Mouse (Mus musculus) hindbrain, embryonic 10.5 days (tissue): Measurements from ENCODE around the gene Rab22a. TPM values are rescaled to one million over a fixed set of nuclear protein-coding genes. Genes with fewer than 3 reads are reported as not detected.

Experiments
- DNase-seq: peaks from one replicate; pipeline ENCODE4 v3.0.0-alpha.2; 2017; ENCODE audit warnings: low spot score
- H3K27ac ChIP-seq: fragments of 300-500 bp; sonication (generic); 2 replicates; pipeline ENCODE4 v1.5.1; 2016; ENCODE audit warnings: mild to moderate bottlenecking, moderate library complexity
- H3K27me3 ChIP-seq: fragments of 300-500 bp; sonication (generic); 2 replicates; pipeline ENCODE4 v1.6.1; 2016; ENCODE audit warnings: mild to moderate bottlenecking; ENCODE audit not compliant: poor library complexity, insufficient read depth, severe bottlenecking
- H3K36me3 ChIP-seq: fragments of 300-500 bp; sonication (generic); 2 replicates; pipeline ENCODE4 v1.6.1; 2016; ENCODE audit warnings: mild to moderate bottlenecking, moderate library complexity
- H3K4me1 ChIP-seq: fragments of 300-500 bp; sonication (generic); replicated peaks from 2 replicates; pipeline ENCODE4 v1.6.1; 2016; ENCODE audit warnings: mild to moderate bottlenecking
- H3K4me3 ChIP-seq: fragments of 300-500 bp; sonication (generic); 2 replicates; pipeline ENCODE4 v1.5.1; 2016; ENCODE audit warnings: mild to moderate bottlenecking, moderate library complexity
- H3K9me3 ChIP-seq: fragments of 300-500 bp; sonication (generic); 2 replicates; pipeline ENCODE4 v1.6.1; 2016; ENCODE audit warnings: mild to moderate bottlenecking, moderate library complexity
- WGBS: fragments of 180-500 bp; shearing (Covaris S2); methylation state at CpG from one replicate; pipeline ENCODE4 v1.1.7; 2016; 5-methylcytosine and 5-hydroxymethylcytosine counted together
- polyA plus RNA-seq: library from polyadenylated mRNA; unstranded; fragments of >200 nt; fragmentation: Nextera tagmentation; extraction: Ambion mirVana; gene quantifications from 2 replicates; pipeline ENCODE4 v1.2.1, GENCODE M21; 2016

The Rab22a gene
- polyA plus RNA-seq, 1 experiment from 2014 or later, result 31.4 TPM

DNA sequence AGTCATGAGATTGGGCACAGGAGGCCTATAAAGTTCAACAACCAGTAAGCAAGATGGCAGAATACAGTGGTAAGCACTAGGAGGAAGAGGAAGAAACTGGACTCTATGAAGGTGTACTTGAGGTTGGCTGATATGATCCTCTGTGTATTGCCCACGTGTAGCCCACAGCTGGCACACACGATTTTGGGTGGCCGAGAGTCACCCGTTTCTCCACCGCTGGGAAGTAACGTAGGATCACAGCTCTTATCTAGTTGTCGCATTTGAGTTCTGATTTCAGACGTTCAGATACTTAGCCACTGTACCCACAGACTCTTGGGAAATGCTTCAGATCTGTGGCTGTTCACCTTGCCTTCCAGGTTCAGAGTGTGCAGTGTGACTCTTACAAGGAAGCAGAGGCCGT lies 78.7 kb downstream of the Rab22a start:
- WGBS, result 87% methylated on average over 9 of the region's 9 CpGs
- Histone ChIP-seq H3K4me3 (peak overlapping the region; percentile 89), H3K4me1 (peaks cover 29% of the 10 kb centered on the region), H3K27me3 (no peaks in the 10 kb centered on the region), H3K9me3 (no peaks in the 10 kb centered on the region), H3K27ac (peak overlapping the region; percentile 95), H3K36me3 (peaks cover 22% of the 10 kb centered on the region)
- no peak for DNase-seq

DNA sequence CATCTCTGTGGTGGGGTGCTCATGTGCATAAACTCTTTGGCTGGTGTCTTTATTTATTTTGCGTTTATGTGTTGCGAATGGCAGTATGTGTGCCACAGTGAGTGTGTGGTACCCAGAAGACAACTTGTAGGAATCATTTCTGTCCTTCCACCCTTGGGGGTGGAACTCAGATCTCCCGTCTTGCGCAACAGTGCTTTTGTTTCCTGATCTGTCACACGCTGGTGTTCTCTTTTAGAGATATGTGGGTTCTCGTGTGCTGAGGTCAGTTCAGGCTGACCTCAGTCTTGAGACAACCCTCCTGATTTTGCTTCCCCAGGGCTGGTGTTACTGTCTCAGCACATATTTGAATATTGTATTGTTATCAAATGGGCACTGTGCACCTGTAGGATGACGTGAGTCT lies 79.5 kb downstream of the Rab22a start:
- Histone ChIP-seq H3K36me3 (peaks cover 22% of the 10 kb centered on the region), H3K4me1 (peaks cover 32% of the 10 kb centered on the region), H3K27me3 (no peaks in the 10 kb centered on the region), H3K4me3 (no peak overlapping the region), H3K27ac (no peak overlapping the region), H3K9me3 (no peaks in the 10 kb centered on the region)
- DNase-seq, result no peak
- 87% methylated on average over 7 of the region's 7 CpGs for WGBS

DNA sequence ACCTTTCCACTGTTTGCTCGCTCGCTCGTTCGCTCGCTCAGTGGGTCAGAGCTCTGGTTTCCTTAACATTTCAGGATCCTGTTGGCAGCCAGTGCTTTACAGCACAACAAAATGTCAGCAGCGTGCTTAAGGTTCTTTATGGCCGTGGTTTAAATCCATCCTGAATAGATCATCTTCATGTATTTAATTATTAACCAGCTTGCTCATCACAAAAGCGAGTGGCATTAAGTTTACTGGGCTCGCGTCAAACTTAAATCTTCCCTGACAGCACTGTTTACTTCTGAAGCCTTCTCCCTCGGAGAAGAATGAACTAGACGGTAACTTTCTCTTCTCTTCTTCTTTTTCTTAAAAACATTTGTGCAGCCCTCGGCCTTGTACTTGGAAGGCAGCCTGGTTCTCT lies 82.5 kb downstream of the Rab22a start:
- WGBS, result 90% methylated on average over 13 of the region's 13 CpGs
- peaks cover 2% of the 10 kb centered on the region; the same call in 1 of the 2 replicates for H3K9me3 ChIP-seq
- no peak overlapping the region for H3K4me3 ChIP-seq
- peaks cover 35% of the 10 kb centered on the region for H3K36me3 ChIP-seq
- no peak for DNase-seq
- H3K4me1 ChIP-seq, result peaks cover 33% of the 10 kb centered on the region
- H3K27me3 ChIP-seq, result no peaks in the 10 kb centered on the region
- no peak overlapping the region for H3K27ac ChIP-seq

GRCm38 (mm10) chr2:173742744-173743143 lies 83.2 kb downstream of the Rab22a start:
- 92% methylated on average over 9 of the region's 9 CpGs for WGBS
- H3K9me3 ChIP-seq, result peaks cover 5% of the 10 kb centered on the region; the same call in 1 of the 2 replicates

DNA sequence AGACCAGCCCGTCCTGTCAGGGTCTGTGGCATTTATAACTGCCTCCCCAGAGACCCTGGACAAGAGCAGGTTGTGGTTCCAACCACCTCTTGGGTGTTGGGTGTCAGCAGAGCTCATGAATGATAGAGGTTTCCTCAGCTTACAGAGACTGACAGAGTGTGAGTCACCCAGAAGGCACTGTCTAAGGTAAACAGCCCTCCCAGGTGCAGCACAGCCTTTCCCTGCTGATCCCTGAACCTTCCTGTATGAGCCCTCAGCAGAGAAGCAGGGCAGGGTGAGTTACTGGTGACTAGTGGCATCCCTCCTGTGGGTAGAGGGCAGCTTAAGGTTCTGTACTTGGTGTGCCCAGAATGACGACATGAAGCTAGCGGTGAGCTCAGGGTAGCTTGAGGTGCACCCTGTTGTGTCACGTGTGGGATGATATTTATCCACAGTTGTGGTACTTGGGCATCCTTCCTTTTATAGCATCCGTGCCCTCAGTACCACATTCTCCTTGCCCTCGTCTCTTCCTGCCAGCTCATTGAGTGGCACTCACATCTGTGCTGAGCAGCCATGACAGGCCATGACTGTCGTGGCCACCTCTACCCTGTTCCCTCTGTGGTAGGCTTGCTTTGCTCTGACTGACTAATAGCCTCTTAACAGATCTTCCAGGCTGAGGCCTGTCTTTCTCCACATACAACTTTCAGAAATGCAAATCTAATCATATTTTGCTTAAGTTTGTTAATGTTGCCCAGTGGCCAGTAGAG lies 84.7 kb downstream of the Rab22a start:
- no peaks in the 10 kb centered on the region for H3K27me3 ChIP-seq
- peaks cover 31% of the 10 kb centered on the region for H3K36me3 ChIP-seq
- H3K4me3 ChIP-seq, result no peak overlapping the region
- H3K4me1 ChIP-seq, result peaks cover 16% of the 10 kb centered on the region
- DNase-seq, result no peak
- no peak overlapping the region for H3K27ac ChIP-seq
- peaks cover 5% of the 10 kb centered on the region; the same call in 1 of the 2 replicates for H3K9me3 ChIP-seq
- 89% methylated on average over 7 of the region's 7 CpGs for WGBS

More at GRCm38 (mm10) chr2:173742744-173743143, 83.2 kb downstream of the Rab22a start:
- no peak overlapping the region for H3K27ac ChIP-seq
- H3K4me3 ChIP-seq, result no peak overlapping the region
- peaks cover 31% of the 10 kb centered on the region for H3K4me1 ChIP-seq
- peaks cover 40% of the 10 kb centered on the region for H3K36me3 ChIP-seq
- H3K27me3 ChIP-seq, result no peaks in the 10 kb centered on the region
- no peak for DNase-seq

GRCm38 (mm10) chr2:173748961-173749659 lies 89.5 kb downstream of the Rab22a start:
- Histone ChIP-seq H3K4me1 (0 out of 2 replicates have a peak, but pooled peaks cover 3% of the 10 kb centered on the region), H3K36me3 (peaks cover 22% of the 10 kb centered on the region), H3K9me3 (peaks cover 5% of the 10 kb centered on the region; the same call in 1 of the 2 replicates), H3K27ac (no peak overlapping the region), H3K27me3 (no peaks in the 10 kb centered on the region), H3K4me3 (no peak overlapping the region)
- no peak for DNase-seq
- WGBS, result 90% methylated on average over 2 of the region's 2 CpGs

- H3K4me1 ChIP-seq, result peaks cover 42% of the 10 kb centered on the region
- no peaks in the 10 kb centered on the region for H3K9me3 ChIP-seq
- peak overlapping the region; percentile 80 for H3K27ac ChIP-seq
- DNase-seq, result no peak
- no peak overlapping the region for H3K4me3 ChIP-seq
- H3K27me3 ChIP-seq, result no peaks in the 10 kb centered on the region
- no peaks in the 10 kb centered on the region for H3K36me3 ChIP-seq
- WGBS, result 49% methylated on average over 8 of the region's 8 CpGs
Measured at GRCm38 (mm10) chr2:173755433-173756144, 96.0 kb downstream of the Rab22a start.

Other genes starting within 250 kb of the Rab22a start
- gene 1700021F07Rik, start 137.2 kb upstream of the Rab22a start, polyA plus RNA-seq, result not detected in 2 replicates
- not detected in 2 replicates for gene Ankrd60, start 81.4 kb upstream of the Rab22a start, polyA plus RNA-seq
- not detected in 2 replicates for gene 1700010B08Rik, start 59.7 kb downstream of the Rab22a start, polyA plus RNA-seq
- 11.7 and 14.9 TPM in 2 replicates for gene Vapb, start 77.8 kb downstream of the Rab22a start, polyA plus RNA-seq